Comparison of ENCODE assay signal across 23 mouse cellular contexts in the genomic region with DNA sequence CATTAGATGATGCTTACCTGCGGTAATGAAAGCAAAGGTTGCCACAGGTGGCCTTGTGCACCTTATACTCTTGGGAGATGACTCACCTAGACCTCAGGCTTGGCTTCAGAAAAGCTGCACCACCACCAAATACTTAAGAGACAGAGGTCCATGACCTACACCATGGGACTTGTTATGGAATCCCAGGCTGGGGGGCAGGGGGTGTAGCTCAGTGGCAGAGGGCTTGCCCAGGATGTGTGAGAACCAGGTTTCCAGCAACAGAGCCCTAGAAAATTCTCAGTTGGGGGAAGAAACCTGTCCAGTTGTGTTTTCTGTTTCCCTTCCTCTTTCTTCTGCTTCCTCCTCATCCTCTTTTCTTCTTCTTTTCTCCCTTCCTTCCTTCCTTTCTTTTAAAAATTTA. TPM values are rescaled to one million over a fixed set of nuclear protein-coding genes. Genes with fewer than 3 reads are reported as not detected.
DNase-seq lines count a peak whose midpoint lies in the region; ATAC-seq and TF ChIP-seq lines count a peak whose summit lies in the region.
"Had no signal": no experiment of that assay in that cellular context is flagged by ENCODE, and none has a peak within 500 bp of the region (broad histone marks: within the 10 kb centered on the region; RNA-seq: fewer than 3 reads in every experiment).

No protein-coding gene starts in this region.

- H3K9ac ChIP-seq in heart, embryonic 11.5 days (ENCODE audit: low read depth, low read length) = no peak overlapping the region
- H3K9ac ChIP-seq in forebrain, embryonic 14.5 days (ENCODE audit: low read length) = no peak overlapping the region
- H3K9ac ChIP-seq: kidney, embryonic 15.5 days; limb, embryonic 13.5 days; neural tube, embryonic 15.5 days; stomach, embryonic 15.5 days had no signal

- no peaks in the 10 kb centered on the region for H3K9me3 ChIP-seq in heart, embryonic 11.5 days (replicated peaks; ENCODE audit: control insufficient read depth, low read length)
- no peaks in the 10 kb centered on the region for H3K9me3 ChIP-seq in forebrain, embryonic 14.5 days (replicated peaks; ENCODE audit: control insufficient read depth, low read length)
- H3K9me3 ChIP-seq: heart, embryonic 10.5 days; hindbrain, embryonic 10.5 days; kidney, embryonic 15.5 days; limb, embryonic 13.5 days; neural tube, embryonic 15.5 days; stomach, embryonic 15.5 days had no signal

- no peak overlapping the region for H3K4me3 ChIP-seq in kidney, adult 2 months (ENCODE audit: insufficient read depth, low read depth, low read length)
- H3K4me3 ChIP-seq in bone marrow macrophage, adult 2 months (ENCODE audit: insufficient read depth, low read length) = peak overlapping the region; percentile 13; the same call in 1 of the 2 replicates
- no peak overlapping the region for H3K4me3 ChIP-seq in heart, embryonic 11.5 days (ENCODE audit: low read depth, low read length)
- H3K4me3 ChIP-seq in forebrain, embryonic 14.5 days (ENCODE audit: low read depth, low read length) = no peak overlapping the region
- H3K4me3 ChIP-seq: gastrocnemius, adult 2 months; heart, embryonic 10.5 days; hindbrain, embryonic 10.5 days; kidney, embryonic 15.5 days; limb, embryonic 13.5 days; neural tube, embryonic 15.5 days; stomach, embryonic 15.5 days had no signal

- no peaks in the 10 kb centered on the region for H3K4me1 ChIP-seq in kidney, adult 2 months (ENCODE audit: control insufficient read depth, insufficient read depth, low read length)
- peaks cover 42% of the 10 kb centered on the region for H3K4me1 ChIP-seq in bone marrow macrophage, adult 2 months (ENCODE audit: control insufficient read depth, insufficient read depth, low read length)
- H3K4me1 ChIP-seq in heart, embryonic 11.5 days (ENCODE audit: control insufficient read depth, insufficient read depth, low read length) = no peaks in the 10 kb centered on the region
- H3K4me1 ChIP-seq in forebrain, embryonic 14.5 days (ENCODE audit: control insufficient read depth, insufficient read depth, low read length) = no peaks in the 10 kb centered on the region
- H3K4me1 ChIP-seq: heart, embryonic 10.5 days; kidney, embryonic 15.5 days; limb, embryonic 13.5 days; neural tube, embryonic 15.5 days; stomach, embryonic 15.5 days had no signal

- no peak for DNase-seq in kidney, adult 2 months
- no peak for DNase-seq in kidney, postnatal 4 days
- peak; percentile 60 for DNase-seq in A20 (ENCODE audit: low read depth, low spot score)
- no peak for DNase-seq in frontal cortex, postnatal 36 days (ENCODE audit: low spot score in 2 of 2)
- DNase-seq in forebrain, embryonic 14.5 days (ENCODE audit: low spot score) = no peak
- DNase-seq: adrenal gland, postnatal 10 days; cerebellum, adult 11 months; cerebellum, adult 9-11 months; gastrocnemius, adult 2 months; lung, postnatal 14 days; midbrain, embryonic 14.5 days; right cerebral cortex, postnatal 14 days had no signal

- no peak for TF ChIP-seq POLR2A in kidney, adult 2 months (IDR thresholded peaks at IDR 0.05; ENCODE audit: low read depth, low read length)
- no peak for TF ChIP-seq POLR2A in bone marrow macrophage, adult 2 months (IDR thresholded peaks at IDR 0.05; ENCODE audit: borderline replicate concordance, low read depth, low read length)

- ATAC-seq in megakaryocyte, adult 5-6 weeks (ENCODE audit: poor library complexity, severe bottlenecking) = peak; percentile 22
- ATAC-seq in heart, embryonic 11.5 days (replicated peaks; ENCODE audit: insufficient number of reproducible peaks, low FRiP score, low TSS enrichment) = no peak
- no peak for ATAC-seq in forebrain, embryonic 14.5 days
- ATAC-seq: hindbrain, embryonic 16.5 days; intestine, embryonic 16.5 days had no signal

- no peaks in the 10 kb centered on the region for H3K27me3 ChIP-seq in kidney, adult 2 months (replicated peaks; ENCODE audit: control insufficient read depth, insufficient read depth, low read length)
- no peaks in the 10 kb centered on the region for H3K27me3 ChIP-seq in heart, embryonic 11.5 days (ENCODE audit: control insufficient read depth, insufficient read depth, low read length)
- no peaks in the 10 kb centered on the region for H3K27me3 ChIP-seq in forebrain, embryonic 14.5 days (replicated peaks; ENCODE audit: control insufficient read depth, insufficient read depth, low read length)
- H3K27me3 ChIP-seq: kidney, embryonic 15.5 days; limb, embryonic 13.5 days; neural tube, embryonic 15.5 days; stomach, embryonic 15.5 days had no signal

- TF ChIP-seq CTCF in kidney, adult 2 months (conservative IDR thresholded peaks at IDR 0.05; ENCODE audit: insufficient read depth, insufficient read length, low read depth, low read length) = no peak
- no peak for TF ChIP-seq CTCF in bone marrow macrophage, adult 2 months (IDR thresholded peaks at IDR 0.05; ENCODE audit: low read depth, low read length)

- no peaks in the 10 kb centered on the region for H3K36me3 ChIP-seq in kidney, adult 2 months (ENCODE audit: control insufficient read depth, insufficient read depth, low read length)
- no peaks in the 10 kb centered on the region for H3K36me3 ChIP-seq in heart, embryonic 11.5 days (ENCODE audit: control insufficient read depth, insufficient read depth, low read length)
- H3K36me3 ChIP-seq in forebrain, embryonic 14.5 days (ENCODE audit: control insufficient read depth, insufficient read depth, low read length) = no peaks in the 10 kb centered on the region
- H3K36me3 ChIP-seq: heart, embryonic 10.5 days; hindbrain, embryonic 10.5 days; kidney, embryonic 15.5 days; limb, embryonic 13.5 days; neural tube, embryonic 15.5 days; stomach, embryonic 15.5 days had no signal

- WGBS in kidney, adult 2 months = 95% methylated on average over 1 of the region's 1 CpGs
- 87% methylated on average over 1 of the region's 1 CpGs for WGBS in heart, embryonic 11.5 days (ENCODE audit: insufficient replicate concordance)
- WGBS in forebrain, embryonic 14.5 days = 100% methylated on average over 1 of the region's 1 CpGs

- H3K27ac ChIP-seq in kidney, adult 2 months (ENCODE audit: insufficient read depth, low read depth, low read length) = 0 out of 2 replicates have a peak overlapping the region, but pooled peaks have one; percentile 29
- peak overlapping the region; percentile 69 for H3K27ac ChIP-seq in bone marrow macrophage, adult 2 months (ENCODE audit: insufficient read depth, low read depth, low read length)
- H3K27ac ChIP-seq in heart, embryonic 11.5 days (ENCODE audit: low read depth, low read length) = no peak overlapping the region
- H3K27ac ChIP-seq in forebrain, embryonic 14.5 days (ENCODE audit: low read depth, low read length) = no peak overlapping the region
- H3K27ac ChIP-seq: gastrocnemius, adult 2 months; heart, embryonic 10.5 days; hindbrain, embryonic 10.5 days; kidney, embryonic 15.5 days; limb, embryonic 13.5 days; neural tube, embryonic 15.5 days; stomach, embryonic 15.5 days had no signal

- no peak overlapping the region for H3K4me2 ChIP-seq in heart, embryonic 11.5 days
- no peak overlapping the region for H3K4me2 ChIP-seq in forebrain, embryonic 14.5 days (ENCODE audit: low read length)
- H3K4me2 ChIP-seq: kidney, embryonic 15.5 days; limb, embryonic 13.5 days; neural tube, embryonic 15.5 days; stomach, embryonic 15.5 days had no signal

RNA-seq across cellular contexts. Expression of a gene that starts 36.3 kb away (rescaled TPM):
- polyA plus RNA-seq in kidney, adult 2 months (2012; rRNA removed) = 15.6 and 17.2 TPM in 2 replicates
- polyA plus RNA-seq in bone marrow macrophage, adult 2 months (2012; ENCODE audit: insufficient read depth, insufficient read length, missing spikeins) = 31.9 and 32.1 TPM in 2 replicates
- total RNA-seq in megakaryocyte, adult 5-6 weeks (2015) = 66.6 and 70.7 TPM in 2 replicates
- 40.5 and 41.5 TPM in 2 replicates for total RNA-seq in megakaryocyte, adult 5-6 weeks (2017)
- polyA plus RNA-seq in heart, embryonic 11.5 days (2014; fragmentation: Nextera tagmentation; extraction: Ambion mirVana) = 78.3 and 82.1 TPM in 2 replicates
- 117 and 121 TPM in 2 replicates for polyA plus RNA-seq in forebrain, embryonic 14.5 days (2014; fragmentation: Nextera tagmentation; extraction: Ambion mirVana)

Comparison
In these comparisons a context has a peak if more than half of its experiments do, and no peak if none do; other contexts are left out.
1. H3K27ac ChIP-seq: peak in kidney, adult 2 months (single experiment) and bone marrow macrophage, adult 2 months (single experiment); none in heart, embryonic 11.5 days (single experiment) and forebrain, embryonic 14.5 days (single experiment).